Comparison of ENCODE assay signal across 8 mouse cellular contexts in genomic region chr5:100159638-100159973, GRCm38 (mm10). TPM values are rescaled to one million over a fixed set of nuclear protein-coding genes. Genes with fewer than 3 reads are reported as not detected.
DNase-seq lines count a peak whose midpoint lies in the region; ATAC-seq and TF ChIP-seq lines count a peak whose summit lies in the region.

Gene Tmem150c (minus strand): TSS chr5:100159808.

- H3K9ac ChIP-seq in lung, embryonic 15.5 days = peak within 1 kb of the TSS; percentile 61
- H3K9ac ChIP-seq in intestine, postnatal 0 days (ENCODE audit: low read depth, low read length) = peak within 1 kb of the TSS; percentile 54
- peak within 1 kb of the TSS; percentile 86 for H3K9ac ChIP-seq in midbrain, embryonic 12.5 days (replicated peaks)

- H3K4me2 ChIP-seq in lung, embryonic 15.5 days = peak within 1 kb of the TSS; percentile 93
- peak within 1 kb of the TSS; percentile 100 for H3K4me2 ChIP-seq in intestine, postnatal 0 days (replicated peaks; ENCODE audit: low read depth)
- peak within 1 kb of the TSS; percentile 99 for H3K4me2 ChIP-seq in midbrain, embryonic 12.5 days (replicated peaks)

- no peak for TF ChIP-seq CTCF in intestine, postnatal 0 days (IDR thresholded peaks at IDR 0.05; ENCODE audit: low read depth)

- no peaks in the 10 kb centered on the region for H3K9me3 ChIP-seq in lung, embryonic 15.5 days
- H3K9me3 ChIP-seq in intestine, postnatal 0 days (ENCODE audit: control insufficient read depth) = no peaks in the 10 kb centered on the region
- no peaks in the 10 kb centered on the region for H3K9me3 ChIP-seq in midbrain, embryonic 12.5 days

- H3K27ac ChIP-seq in lung, embryonic 15.5 days = no peak within 1 kb of the TSS
- H3K27ac ChIP-seq in intestine, postnatal 0 days (ENCODE audit: low read depth, low read length) = no peak within 1 kb of the TSS
- H3K27ac ChIP-seq in midbrain, embryonic 12.5 days (replicated peaks) = peak within 1 kb of the TSS; percentile 35; the same call in 1 of the 2 replicates

- peak within 1 kb of the TSS; percentile 59 for H3K4me3 ChIP-seq in lung, embryonic 15.5 days
- peak within 1 kb of the TSS; percentile 77 for H3K4me3 ChIP-seq in intestine, postnatal 0 days (ENCODE audit: low read depth, low read length)
- H3K4me3 ChIP-seq in midbrain, embryonic 12.5 days = peak within 1 kb of the TSS; percentile 90

- no peaks in the 10 kb centered on the region for H3K36me3 ChIP-seq in lung, embryonic 15.5 days
- H3K36me3 ChIP-seq in intestine, postnatal 0 days (ENCODE audit: control insufficient read depth, insufficient read depth) = no peaks in the 10 kb centered on the region
- H3K36me3 ChIP-seq in midbrain, embryonic 12.5 days = no peaks in the 10 kb centered on the region

- no peak for ATAC-seq in lung, embryonic 15.5 days (ENCODE audit: borderline replicate concordance, extremely low read depth, low FRiP score, low TSS enrichment)
- ATAC-seq in intestine, postnatal 0 days = no peak
- peak; percentile 47 for ATAC-seq in midbrain, embryonic 12.5 days (ENCODE audit: low FRiP score, low read depth)

- H3K27me3 ChIP-seq in lung, embryonic 15.5 days = peaks cover 9% of the 10 kb centered on the region; the same call in 1 of the 2 replicates
- 0 out of 2 replicates have a peak, but pooled peaks cover 14% of the 10 kb centered on the region for H3K27me3 ChIP-seq in intestine, postnatal 0 days (replicated peaks; ENCODE audit: control insufficient read depth, insufficient read depth, low read length)
- peaks cover 39% of the 10 kb centered on the region for H3K27me3 ChIP-seq in midbrain, embryonic 12.5 days

- 16% methylated on average over 6 of the region's 6 CpGs for WGBS in lung, embryonic 15.5 days
- 20% methylated on average over 6 of the region's 6 CpGs for WGBS in intestine, postnatal 0 days
- 3% methylated on average over 6 of the region's 6 CpGs for WGBS in midbrain, embryonic 12.5 days

- peaks cover 5% of the 10 kb centered on the region for H3K4me1 ChIP-seq in lung, embryonic 15.5 days
- H3K4me1 ChIP-seq in intestine, postnatal 0 days (replicated peaks; ENCODE audit: control insufficient read depth, insufficient read depth, low read length) = no peaks in the 10 kb centered on the region
- peaks cover 11% of the 10 kb centered on the region; the same call in 1 of the 2 replicates for H3K4me1 ChIP-seq in midbrain, embryonic 12.5 days

- no peak for DNase-seq in adrenal gland, adult 8-10 months
- DNase-seq in adrenal gland, adult 2 months = no peak
- no peak for DNase-seq in lung, postnatal 4 days
- DNase-seq in natural killer cell, adult 2 months (ENCODE audit: low spot score in 2 of 2) = no peak
- DNase-seq in spleen, postnatal 14 days (ENCODE audit: low spot score in 2 of 2) = no peak

RNA-seq across cellular contexts. Expression of gene Tmem150c, which starts in this region (rescaled TPM):
- 10 to 100 TPM; 14.4 to 25.7 (median 18.3) TPM for total RNA-seq in adrenal gland, adult 8-10 months (2022)
- 10 to 100 TPM in 1 of 2 experiments, 1 to 10 TPM in 1; 9.3 to 19.0 TPM for total RNA-seq in adrenal gland, adult 2 months (2021)
- polyA plus RNA-seq in adrenal gland, adult 2 months (2012; rRNA removed) = 1.3 and 1.9 TPM in 2 replicates
- polyA plus RNA-seq in lung, embryonic 15.5 days (2015; fragmentation: Nextera tagmentation; extraction: Ambion mirVana) = 7.9 and 9.8 TPM in 2 replicates
- 0.93 and 1.1 TPM in 2 replicates for polyA plus RNA-seq in intestine, postnatal 0 days (2015; fragmentation: Nextera tagmentation; extraction: Ambion mirVana)
- 6.7 and 9.5 TPM in 2 replicates for polyA plus RNA-seq in midbrain, embryonic 12.5 days (2016; fragmentation: Nextera tagmentation; extraction: Ambion mirVana)
